Mouse (Mus musculus) monocyte, adult 2 months (primary cell): Measurements from ENCODE around the gene Hdac1.
"Not testable (repeated sequence)": the region's sequence is repeated elsewhere in the genome, so short reads cannot be mapped to it uniquely, and the experiment has no call there.

Source experiments
- DNase-seq, 2 experiments: peaks; one replicate each; pipeline ENCODE4 v3.0.0; 2022; ENCODE audit warnings: low spot score in 2 of 2, low read depth in 1 of 2

Hdac1 gene

GRCm38 (mm10) chr4:129558321-129558955 is 15.9 kb upstream of the Hdac1 start:
- DNase-seq = no peak

GRCm38 (mm10) chr4:129557256-129557808 is 14.8 kb upstream of the Hdac1 start:
- DNase-seq = no peak

GRCm38 (mm10) chr4:129556532-129557223 is 14.2 kb upstream of the Hdac1 start:
- DNase-seq = peak; percentile 42 to 62

- DNase-seq = no peak
These were observed 13.5 kb upstream of the Hdac1 start for GRCm38 (mm10) chr4:129555862-129556531.

GRCm38 (mm10) chr4:129555421-129555861 is 12.9 kb upstream of the Hdac1 start:
- peak in 1 of 2 experiments; percentile 46 for DNase-seq

- not testable (repeated sequence) for DNase-seq
These were observed 12.0 kb upstream of the Hdac1 start for GRCm38 (mm10) chr4:129554512-129554911.

- DNase-seq = no peak
These were observed 7.8 kb upstream of the Hdac1 start for GRCm38 (mm10) chr4:129550295-129550694.

- DNase-seq = no peak
These were observed 6.8 kb upstream of the Hdac1 start for GRCm38 (mm10) chr4:129549306-129549705.

GRCm38 (mm10) chr4:129547631-129548030 is 5.1 kb upstream of the Hdac1 start:
- DNase-seq = not testable (repeated sequence)

- no peak for DNase-seq
These were observed 1.6 kb upstream of the Hdac1 start for GRCm38 (mm10) chr4:129544106-129544505.

GRCm38 (mm10) chr4:129541868-129542591 is 483 bp downstream of the Hdac1 start:
- DNase-seq = no peak

- no peak for DNase-seq
These were observed 2.5 kb downstream of the Hdac1 start for GRCm38 (mm10) chr4:129540012-129540411.

- not testable (repeated sequence) for DNase-seq
These were observed 13.6 kb downstream of the Hdac1 start for GRCm38 (mm10) chr4:129528901-129529300.

- no peak for DNase-seq
These were observed 16.6 kb downstream of the Hdac1 start for GRCm38 (mm10) chr4:129525889-129526288.

- no peak for DNase-seq
These were observed 17.2 kb downstream of the Hdac1 start for GRCm38 (mm10) chr4:129525338-129525737.

GRCm38 (mm10) chr4:129518519-129518918 is 24.0 kb downstream of the Hdac1 start:
- no peak for DNase-seq

GRCm38 (mm10) chr4:129516925-129517324 is 25.6 kb downstream of the Hdac1 start:
- DNase-seq = no peak

GRCm38 (mm10) chr4:129514300-129514898 is 28.1 kb downstream of the Hdac1 start:
- DNase-seq = no peak

- DNase-seq = no peak
These were observed 28.6 kb downstream of the Hdac1 start for GRCm38 (mm10) chr4:129513891-129514290.

- peak in 1 of 2 experiments; percentile 77 for DNase-seq
These were observed 29.3 kb downstream of the Hdac1 start, which contains the start of gene Marcksl1 for GRCm38 (mm10) chr4:129513086-129513767. Gene Marcksl1 (plus strand): TSS chr4:129513581.
